Mouse (Mus musculus) B cell, adult (primary cell): ENCODE data around the gene Cdkl1. TPM values are rescaled to one million over a fixed set of nuclear protein-coding genes. Genes with fewer than 3 reads are reported as not detected.

Experiments
- total RNA-seq: library from RNA; stranded (reverse); gene quantifications from 4 replicates; pipeline ENCODE4 v1.2.4, GENCODE M21; 2023; ENCODE audit not compliant: inconsistent age

The Cdkl1 gene
- 11.0 to 15.4 TPM (median 13.5 TPM) in 4 replicates for total RNA-seq

DNA sequence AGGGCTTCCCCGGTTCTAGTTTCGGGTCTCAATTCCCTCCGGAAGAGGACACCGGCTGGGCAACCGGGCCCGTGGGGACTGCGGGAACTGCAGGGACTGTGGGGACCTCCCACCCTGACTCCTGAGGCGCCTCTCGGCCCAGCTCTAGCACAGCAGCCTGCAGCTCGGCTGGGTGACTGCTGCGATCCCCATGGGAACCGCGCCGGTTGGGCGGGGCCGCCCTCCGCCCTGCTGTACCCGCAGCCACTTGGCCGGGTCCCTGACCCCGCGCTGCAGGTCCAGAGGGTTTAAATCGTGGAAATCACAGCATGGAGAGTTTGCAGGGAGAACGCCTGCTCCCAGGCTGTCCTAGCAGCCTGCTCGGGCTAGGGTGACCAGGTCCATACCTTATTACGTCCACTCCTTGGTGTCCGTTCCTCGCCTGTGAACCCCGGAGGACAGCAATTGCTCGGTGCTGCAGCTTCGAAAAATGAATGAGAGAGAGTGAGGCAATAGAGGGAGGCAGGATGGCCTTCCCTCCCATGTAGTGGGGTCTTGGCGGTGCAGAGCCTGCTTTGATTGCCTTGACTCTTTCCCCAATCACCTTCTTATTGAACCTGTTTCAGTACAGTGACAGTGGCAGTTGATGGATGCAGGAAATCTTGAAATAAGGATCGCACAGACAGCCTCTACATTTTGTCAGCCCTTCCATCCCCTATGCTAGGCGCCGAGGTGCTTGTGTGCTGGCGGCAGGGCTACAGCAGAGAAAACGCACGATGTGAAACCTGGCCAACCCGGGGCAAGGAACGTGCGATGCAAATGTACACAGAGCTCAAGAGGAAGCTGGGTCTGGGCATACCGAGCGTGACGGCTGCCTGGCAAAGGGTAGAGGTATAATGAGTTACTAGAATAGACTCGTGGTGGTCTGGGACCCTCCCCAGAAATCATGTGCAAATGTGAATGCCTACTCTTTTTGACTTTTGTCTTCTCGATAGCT, at the start of gene Cdkl1:
Cdkl1 (minus strand) TSS at position 738 of the 976 bp plus-strand sequence.

DNA sequence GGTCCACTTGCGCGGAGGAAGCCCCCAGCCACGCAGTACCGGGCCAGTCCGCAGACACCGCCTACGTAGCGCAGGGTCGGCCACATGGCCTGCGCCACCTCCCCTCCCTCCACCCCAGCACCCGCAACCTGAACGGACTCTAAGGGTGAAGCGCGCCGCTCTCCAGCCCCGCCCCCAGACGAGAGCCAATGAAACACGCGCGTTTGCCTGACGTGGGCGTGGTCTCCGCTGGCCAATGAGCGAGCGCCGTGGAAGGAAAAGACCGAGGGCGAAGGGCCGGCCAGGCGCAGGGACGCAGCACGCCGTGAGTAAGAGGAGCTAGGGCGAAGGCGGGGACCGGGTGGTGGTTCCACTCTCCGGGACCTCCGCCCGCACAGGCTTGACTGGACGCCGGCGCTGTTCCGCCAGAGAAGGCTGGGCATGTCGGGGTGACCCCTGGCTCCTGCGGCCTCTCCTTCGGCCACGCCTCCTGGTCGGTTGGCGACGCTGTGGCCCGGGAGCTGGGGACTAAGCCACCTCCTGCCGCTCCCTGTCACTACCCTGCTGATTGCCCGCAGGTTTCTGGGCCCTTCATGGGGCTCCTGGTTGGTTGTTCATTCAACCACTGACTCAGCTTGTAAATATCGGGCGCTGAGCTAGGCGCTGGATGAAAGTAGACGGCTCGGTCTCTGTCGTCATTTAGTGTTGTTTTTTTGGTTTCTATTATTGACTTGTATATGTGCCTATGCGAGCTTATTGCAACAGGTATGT, 66.2 kb downstream of the Cdkl1 start, which contains the start of the genes L2hgdh and Atp5s:
L2hgdh (minus strand) TSS at position 163 of the 750 bp plus-strand sequence.
Atp5s (plus strand) TSS at position 240 of the 750 bp plus-strand sequence.

Other genes starting within 250 kb of the Cdkl1 start
- 13.1 to 18.3 TPM (median 16.2 TPM) in 4 replicates for gene Vcpkmt, start 208.2 kb downstream of the Cdkl1 start, total RNA-seq
- gene Sos2, start 109.4 kb downstream of the Cdkl1 start, total RNA-seq, result 23.8 to 29.9 TPM (median 28.6 TPM) in 4 replicates
- gene L2hgdh, start 66.4 kb downstream of the Cdkl1 start, total RNA-seq, result 6.4 to 12.0 TPM (median 9.0 TPM) in 4 replicates
- gene Atp5s, start 66.3 kb downstream of the Cdkl1 start, total RNA-seq, result 6.7 to 10.4 TPM (median 10.0 TPM) in 4 replicates
- 2.0 to 4.0 TPM (median 3.5 TPM) in 4 replicates for gene Atl1, start 101.3 kb upstream of the Cdkl1 start, total RNA-seq
- gene Map4k5, start 101.9 kb upstream of the Cdkl1 start, total RNA-seq, result 54.0 to 66.1 TPM (median 58.5 TPM) in 4 replicates
- gene Sav1, start 195.7 kb upstream of the Cdkl1 start, total RNA-seq, result 39.5 to 49.2 TPM (median 47.8 TPM) in 4 replicates